Mouse (Mus musculus) frontal cortex, adult (tissue): ENCODE measurements around the gene Setd7.

Experiments used
- ATAC-seq: cut with Nextera tagmentation; 2 replicates; pipeline ENCODE4 v1.9.2; 2017; ENCODE audit warnings: mild to moderate bottlenecking, moderate library complexity, mixed read lengths; ENCODE audit not compliant: low TSS enrichment

Gene Setd7

GRCm38 (mm10) chr3:51517878-51518762 is 42.6 kb downstream of the Setd7 start:
- no peak for ATAC-seq

GRCm38 (mm10) chr3:51517467-51517866 is 43.2 kb downstream of the Setd7 start:
- ATAC-seq: no peak

GRCm38 (mm10) chr3:51511983-51512382 is 48.7 kb downstream of the Setd7 start:
- no peak for ATAC-seq

GRCm38 (mm10) chr3:51510903-51511302 is 49.8 kb downstream of the Setd7 start:
- peak; percentile 85 for ATAC-seq

- ATAC-seq: peak; percentile 44; the same call in 1 of the 2 replicates
These were observed 55.2 kb downstream of the Setd7 start for GRCm38 (mm10) chr3:51505465-51505864.

- no peak for ATAC-seq
These were observed 56.2 kb downstream of the Setd7 start for GRCm38 (mm10) chr3:51504385-51504952.

GRCm38 (mm10) chr3:51499876-51500275 is 60.8 kb downstream of the Setd7 start:
- no peak for ATAC-seq

GRCm38 (mm10) chr3:51498659-51499058 is 62.0 kb downstream of the Setd7 start:
- ATAC-seq: peak; percentile 74

- ATAC-seq: no peak
These were observed 62.7 kb downstream of the Setd7 start for GRCm38 (mm10) chr3:51497978-51498377.

- no peak for ATAC-seq
These were observed 65.0 kb downstream of the Setd7 start for GRCm38 (mm10) chr3:51495646-51496045.

GRCm38 (mm10) chr3:51494466-51494865 is 66.2 kb downstream of the Setd7 start:
- no peak for ATAC-seq

GRCm38 (mm10) chr3:51493272-51493838 is 67.3 kb downstream of the Setd7 start:
- no peak for ATAC-seq

- peak; percentile 58 for ATAC-seq
These were observed 70.5 kb downstream of the Setd7 start for GRCm38 (mm10) chr3:51490088-51490753.

GRCm38 (mm10) chr3:51486491-51487195 is 74.0 kb downstream of the Setd7 start:
- no peak for ATAC-seq

- ATAC-seq: no peak
These were observed 75.3 kb downstream of the Setd7 start for GRCm38 (mm10) chr3:51485347-51485746.

- ATAC-seq: no peak
These were observed 76.3 kb downstream of the Setd7 start for GRCm38 (mm10) chr3:51484370-51484769.

GRCm38 (mm10) chr3:51483741-51484359 is 76.8 kb downstream of the Setd7 start, which contains the start of gene Rab33b:
Rab33b (plus strand) TSS chr3:51483920.
- ATAC-seq: peak; percentile 91

GRCm38 (mm10) chr3:51482781-51483180 is 77.9 kb downstream of the Setd7 start:
- ATAC-seq: no peak

GRCm38 (mm10) chr3:51481881-51482280 is 78.8 kb downstream of the Setd7 start:
- ATAC-seq: no peak

GRCm38 (mm10) chr3:51481059-51481458 is 79.6 kb downstream of the Setd7 start:
- ATAC-seq: no peak

GRCm38 (mm10) chr3:51479893-51480292 is 80.8 kb downstream of the Setd7 start:
- ATAC-seq: no peak
